Mouse (Mus musculus) G1E (cell line): ENCODE results near the gene Kcnk12.

Source experiments
- CTCF ChIP-seq: IDR thresholded peaks from 2 replicates; pipeline ENCODE4 v1.5.1; 2012; ENCODE audit warnings: low read depth, low read length, inconsistent platforms, mixed read lengths
- GATA1 ChIP-seq: IDR thresholded peaks from 2 replicates; pipeline ENCODE4 v1.6.1; 2012; ENCODE audit warnings: borderline replicate concordance, low read length, inconsistent platforms, mixed read lengths
- POLR2AphosphoS5 ChIP-seq: IDR thresholded peaks from 2 replicates; pipeline ENCODE4 v1.6.1; 2012; ENCODE audit warnings: low read depth, low read length, inconsistent platforms; ENCODE audit not compliant: insufficient replicate concordance

DNA sequence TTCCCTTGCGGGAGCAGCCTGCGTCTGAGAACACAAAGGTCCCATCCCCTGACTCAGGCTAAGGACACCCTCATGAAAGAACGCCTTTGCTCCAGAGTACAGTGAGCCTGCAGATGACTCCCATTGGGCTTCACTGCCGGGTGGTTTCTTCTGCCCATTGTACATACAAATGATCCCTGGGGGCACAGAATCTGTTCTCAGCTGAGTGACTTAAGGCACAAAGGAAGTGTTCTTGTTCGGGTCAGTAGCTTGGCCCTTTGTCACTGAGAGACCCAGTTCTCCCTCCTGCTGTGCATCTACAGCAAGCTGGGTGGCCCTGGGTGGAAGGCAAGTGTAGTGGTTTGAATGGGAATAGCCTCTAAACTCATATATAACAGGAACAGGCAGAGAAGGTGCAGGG, 44.4 kb upstream of the Kcnk12 start:
- TF ChIP-seq CTCF (no peak), GATA1 (no peak), POLR2AphosphoS5 (no peak)
